Mouse (Mus musculus): ENCODE measurements around the gene Tmem198b. TPM values are rescaled to one million over a fixed set of nuclear protein-coding genes. Genes with fewer than 3 reads are reported as not detected.

Tmem198b gene
- polyA plus RNA-seq, 1 experiment from 2014 or later = 8.2 TPM

Other genes starting within 250 kb of the Tmem198b start
- 177 and 187 TPM in 2 replicates for gene Pa2g4, start 238.4 kb downstream of the Tmem198b start, polyA plus RNA-seq (2014; fragmentation: Nextera tagmentation; extraction: Ambion mirVana)
- 0.17 and 0.40 TPM in 2 replicates for gene Erbb3, start 214.7 kb downstream of the Tmem198b start, polyA plus RNA-seq (2014; fragmentation: Nextera tagmentation; extraction: Ambion mirVana)
- gene Rps26, start 177.6 kb downstream of the Tmem198b start, polyA plus RNA-seq (2014; fragmentation: Nextera tagmentation; extraction: Ambion mirVana) = 522 and 721 TPM in 2 replicates
- gene Ikzf4, start 158.4 kb downstream of the Tmem198b start, polyA plus RNA-seq (2014; fragmentation: Nextera tagmentation; extraction: Ambion mirVana) = 6.5 and 9.2 TPM in 2 replicates
- gene Suox, start 130.3 kb downstream of the Tmem198b start, polyA plus RNA-seq (2014; fragmentation: Nextera tagmentation; extraction: Ambion mirVana) = 9.1 and 9.8 TPM in 2 replicates
- gene Rab5b, start 108.1 kb downstream of the Tmem198b start, polyA plus RNA-seq (2014; fragmentation: Nextera tagmentation; extraction: Ambion mirVana) = 89.4 and 98.8 TPM in 2 replicates
- 0.27 and 0.83 TPM in 2 replicates for gene Pmel, start 100.2 kb downstream of the Tmem198b start, polyA plus RNA-seq (2014; fragmentation: Nextera tagmentation; extraction: Ambion mirVana)
- 41.0 and 43.8 TPM in 2 replicates for gene Cdk2, start 99.3 kb downstream of the Tmem198b start, polyA plus RNA-seq (2014; fragmentation: Nextera tagmentation; extraction: Ambion mirVana)
- gene Dgka, start 59.5 kb downstream of the Tmem198b start, polyA plus RNA-seq (2014; fragmentation: Nextera tagmentation; extraction: Ambion mirVana) = 3.8 and 4.5 TPM in 2 replicates
- gene Pym1, start 56.5 kb downstream of the Tmem198b start, polyA plus RNA-seq (2014; fragmentation: Nextera tagmentation; extraction: Ambion mirVana) = 48.4 and 55.4 TPM in 2 replicates
- gene Mmp19, start 13.5 kb downstream of the Tmem198b start, polyA plus RNA-seq (2014; fragmentation: Nextera tagmentation; extraction: Ambion mirVana) = 0.37 and 0.62 TPM in 2 replicates
- 40.6 and 47.6 TPM in 2 replicates for gene Dnajc14, start 308 bp downstream of the Tmem198b start, polyA plus RNA-seq (2014; fragmentation: Nextera tagmentation; extraction: Ambion mirVana)
- gene Sarnp, start 13.0 kb upstream of the Tmem198b start, polyA plus RNA-seq (2014; fragmentation: Nextera tagmentation; extraction: Ambion mirVana) = 218 and 228 TPM in 2 replicates
- 30.9 and 44.3 TPM in 2 replicates for gene Ormdl2, start 17.3 kb upstream of the Tmem198b start, polyA plus RNA-seq (2014; fragmentation: Nextera tagmentation; extraction: Ambion mirVana)
- gene Gdf11, start 87.3 kb upstream of the Tmem198b start, polyA plus RNA-seq (2014; fragmentation: Nextera tagmentation; extraction: Ambion mirVana) = 6.0 and 6.3 TPM in 2 replicates
- 122 and 126 TPM in 2 replicates for gene Cd63, start 96.6 kb upstream of the Tmem198b start, polyA plus RNA-seq (2014; fragmentation: Nextera tagmentation; extraction: Ambion mirVana)
- 8.8 and 9.9 TPM in 2 replicates for gene Rdh5, start 118.5 kb upstream of the Tmem198b start, polyA plus RNA-seq (2014; fragmentation: Nextera tagmentation; extraction: Ambion mirVana)
- 244 and 295 TPM in 2 replicates for gene Bloc1s1, start 119.7 kb upstream of the Tmem198b start, polyA plus RNA-seq (2014; fragmentation: Nextera tagmentation; extraction: Ambion mirVana)
- 1.3 and 1.8 TPM in 2 replicates for gene Itga7, start 129.4 kb upstream of the Tmem198b start, polyA plus RNA-seq (2014; fragmentation: Nextera tagmentation; extraction: Ambion mirVana)
- not detected in 2 replicates for gene Mettl7b, start 156.6 kb upstream of the Tmem198b start, polyA plus RNA-seq (2014; fragmentation: Nextera tagmentation; extraction: Ambion mirVana)
- gene Olfr9, start 185.1 kb upstream of the Tmem198b start, polyA plus RNA-seq (2014; fragmentation: Nextera tagmentation; extraction: Ambion mirVana) = not detected in 2 replicates
- not detected in 2 replicates for gene Olfr763, start 206.4 kb upstream of the Tmem198b start, polyA plus RNA-seq (2014; fragmentation: Nextera tagmentation; extraction: Ambion mirVana)
- not detected in 2 replicates for gene Olfr764-ps1, start 235.5 kb upstream of the Tmem198b start, polyA plus RNA-seq (2014; fragmentation: Nextera tagmentation; extraction: Ambion mirVana)
- not detected in 2 replicates for gene Olfr765, start 245.6 kb upstream of the Tmem198b start, polyA plus RNA-seq (2014; fragmentation: Nextera tagmentation; extraction: Ambion mirVana)

Measured in forebrain, embryonic 14.5 days (tissue).